Mouse (Mus musculus) kidney, postnatal 0 days (tissue): Measurements from ENCODE around the gene Mast3. TPM values are rescaled to one million over a fixed set of nuclear protein-coding genes. Genes with fewer than 3 reads are reported as not detected.

Experiments used
- ATAC-seq: fragments of 200-750 bp; cut with Nextera tagmentation; replicated peaks from 2 replicates; pipeline ENCODE4 v1.8.0; 2017; ENCODE audit warnings: low read depth, moderate number of reproducible peaks, moderate TSS enrichment, moderate library complexity; ENCODE audit not compliant: low FRiP score
- DNase-seq: peaks from one replicate; pipeline ENCODE4 v3.0.0-alpha.2; 2016; ENCODE audit warnings: low spot score
- H3K27ac ChIP-seq: fragments of 300-500 bp; sonication (generic); 2 replicates; pipeline ENCODE4 v1.5.1; 2014; ENCODE audit warnings: mild to moderate bottlenecking
- H3K27me3 ChIP-seq: fragments of 300-500 bp; sonication (generic); 2 replicates; pipeline ENCODE4 v1.6.1; 2014; ENCODE audit warnings: low read length, mixed read lengths; ENCODE audit not compliant: insufficient read depth
- H3K36me3 ChIP-seq: fragments of 300-500 bp; sonication (generic); 2 replicates; pipeline ENCODE4 v1.6.1; 2014; ENCODE audit warnings: low read length, mixed read lengths; ENCODE audit not compliant: insufficient read depth
- H3K4me1 ChIP-seq: fragments of 300-500 bp; sonication (generic); replicated peaks from 2 replicates; pipeline ENCODE4 v1.6.1; 2014; ENCODE audit warnings: antibody characterized with exemption, low read length, mixed read lengths; ENCODE audit not compliant: insufficient read depth
- H3K4me2 ChIP-seq: fragments of 300-500 bp; sonication (generic); 2 replicates; pipeline ENCODE4 v1.6.1; 2014; ENCODE audit warnings: mild to moderate bottlenecking, low read length, moderate library complexity, mixed read lengths
- H3K4me3 ChIP-seq: fragments of 300-500 bp; sonication (generic); replicated peaks from 2 replicates; pipeline ENCODE4 v1.5.1; 2014; ENCODE audit warnings: low read depth, low read length
- H3K9ac ChIP-seq: fragments of 300-500 bp; sonication (generic); 2 replicates; pipeline ENCODE4 v1.6.1; 2014; ENCODE audit warnings: low read depth, low read length
- H3K9me3 ChIP-seq: fragments of 300-500 bp; sonication (generic); replicated peaks from 2 replicates; pipeline ENCODE4 v1.6.1; 2016; ENCODE audit warnings: low read length, inconsistent platforms, mixed read lengths
- CTCF ChIP-seq: IDR thresholded peaks from 2 replicates; pipeline ENCODE4 v1.5.1; 2016; ENCODE audit warnings: antibody characterized with exemption, low read depth, mild to moderate bottlenecking, moderate library complexity
- WGBS: fragments of 180-500 bp; shearing (Covaris S2); extraction: QIAGEN DNeasy Blood & Tissue Kit; methylation state at CpG from one replicate; pipeline ENCODE4 v1.1.7; 2014; 5-methylcytosine and 5-hydroxymethylcytosine counted together
- polyA plus RNA-seq: library from polyadenylated mRNA; unstranded; fragments of >200 nt; fragmentation: Nextera tagmentation; extraction: Ambion mirVana; gene quantifications from 2 replicates; pipeline ENCODE4 v1.2.1, GENCODE M21; 2015

Mast3 gene
- polyA plus RNA-seq, 1 experiment from 2014 or later = 10.2 TPM

- no peaks in the 10 kb centered on the region for H3K4me1 ChIP-seq
- H3K4me3 ChIP-seq = no peak overlapping the region
- no peak overlapping the region for H3K27ac ChIP-seq
- H3K36me3 ChIP-seq = no peaks in the 10 kb centered on the region
- H3K9ac ChIP-seq = no peak overlapping the region
- no peaks in the 10 kb centered on the region for H3K27me3 ChIP-seq
- peak; percentile 83 for ATAC-seq
- peak; percentile 95 for DNase-seq
- no peaks in the 10 kb centered on the region for H3K9me3 ChIP-seq
- WGBS = 5% methylated on average over 30 of the region's 31 CpGs
- peak overlapping the region; percentile 44 for H3K4me2 ChIP-seq
- TF ChIP-seq CTCF = no peak
Observed at GRCm38 (mm10) chr8:70820101-70820935, 15.5 kb upstream of the Mast3 start.

GRCm38 (mm10) chr8:70816679-70817078 lies 11.8 kb upstream of the Mast3 start:
- no peaks in the 10 kb centered on the region for H3K27me3 ChIP-seq
- H3K36me3 ChIP-seq = no peaks in the 10 kb centered on the region
- H3K4me3 ChIP-seq = no peak overlapping the region
- ATAC-seq = peak; percentile 56
- no peak overlapping the region for H3K27ac ChIP-seq
- H3K9me3 ChIP-seq = no peaks in the 10 kb centered on the region
- no peaks in the 10 kb centered on the region for H3K4me1 ChIP-seq
- H3K4me2 ChIP-seq = peak overlapping the region; percentile 42
- no peak for DNase-seq
- WGBS = 6% methylated on average over 30 of the region's 30 CpGs
- H3K9ac ChIP-seq = no peak overlapping the region
- TF ChIP-seq CTCF = no peak

- Histone ChIP-seq H3K27me3 (no peaks in the 10 kb centered on the region), H3K27ac (no peak overlapping the region), H3K4me1 (no peaks in the 10 kb centered on the region; the same call in 1 of the 2 replicates), H3K4me3 (no peak overlapping the region), H3K9ac (no peak overlapping the region), H3K36me3 (no peaks in the 10 kb centered on the region), H3K9me3 (no peaks in the 10 kb centered on the region), H3K4me2 (no peak overlapping the region)
- TF ChIP-seq CTCF = no peak
- ATAC-seq = no peak
- 28% methylated on average over 4 of the region's 4 CpGs for WGBS
- DNase-seq = no peak
Observed at GRCm38 (mm10) chr8:70812885-70813284, 8.0 kb upstream of the Mast3 start.

DNA sequence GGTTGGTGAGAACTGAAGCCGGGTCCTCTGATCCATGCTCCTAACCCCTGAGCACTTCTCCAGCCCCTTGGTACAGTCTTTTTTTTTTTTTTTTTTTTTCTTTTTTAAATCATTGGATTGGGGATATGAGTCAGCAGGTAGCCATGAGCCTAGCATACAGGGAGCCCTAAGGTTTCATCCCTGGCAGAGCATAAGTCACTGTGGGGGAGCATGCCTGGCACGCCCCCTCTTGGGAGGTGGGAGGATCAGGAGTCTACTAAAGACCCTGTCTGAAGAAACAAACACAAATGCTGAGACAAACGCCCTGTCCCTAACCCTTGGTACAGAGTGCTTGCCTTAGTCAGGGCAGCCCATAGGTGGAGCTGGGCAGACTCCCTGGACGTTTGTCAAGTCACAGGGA lies 7.2 kb upstream of the Mast3 start:
- H3K4me1 ChIP-seq = no peaks in the 10 kb centered on the region; the same call in 1 of the 2 replicates
- 0 out of 2 replicates have a peak, but pooled peaks have one; percentile 2 for TF ChIP-seq CTCF
- no peak for DNase-seq
- ATAC-seq = no peak
- no peaks in the 10 kb centered on the region for H3K9me3 ChIP-seq
- H3K27me3 ChIP-seq = no peaks in the 10 kb centered on the region
- H3K4me3 ChIP-seq = no peak overlapping the region
- no peaks in the 10 kb centered on the region for H3K36me3 ChIP-seq
- H3K27ac ChIP-seq = no peak overlapping the region
- no peak overlapping the region for H3K4me2 ChIP-seq
- H3K9ac ChIP-seq = no peak overlapping the region
- 34% methylated on average over 4 of the region's 4 CpGs for WGBS

DNA sequence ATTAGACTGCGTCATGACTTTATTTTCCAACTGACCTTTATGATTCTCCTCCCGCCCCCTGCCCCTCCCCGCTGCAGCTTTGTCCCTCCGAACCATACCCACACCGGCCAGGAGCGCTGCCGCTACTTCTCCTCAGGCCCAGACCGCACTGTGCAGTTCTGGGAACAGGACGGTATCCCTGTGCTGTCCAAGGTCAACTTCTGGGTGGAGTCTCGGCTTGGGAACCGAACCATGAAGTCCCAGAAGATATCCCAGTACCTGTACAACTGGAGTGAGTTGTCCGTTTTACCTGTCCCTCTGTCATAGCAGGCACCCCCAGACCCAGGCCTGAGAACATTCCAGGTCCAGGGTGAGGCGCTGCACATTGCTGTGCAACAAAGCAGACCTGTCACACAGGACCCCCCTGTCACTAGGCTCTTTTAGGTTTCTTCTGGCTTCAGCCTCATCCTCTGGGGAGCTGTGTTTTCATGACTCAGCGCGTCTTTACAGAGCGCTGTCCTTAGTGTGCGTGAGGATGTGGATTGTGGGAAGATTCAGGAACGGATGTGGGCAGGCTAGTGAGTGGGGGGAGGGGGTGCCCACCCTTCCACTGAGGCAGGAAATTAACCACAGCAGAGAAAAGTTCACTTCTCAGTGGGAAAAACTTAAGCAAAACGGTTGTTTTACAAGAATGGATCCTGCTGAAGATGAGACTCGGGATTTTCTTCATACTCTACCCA lies 6.3 kb upstream of the Mast3 start:
- Histone ChIP-seq H3K27me3 (no peaks in the 10 kb centered on the region), H3K9ac (no peak overlapping the region), H3K36me3 (no peaks in the 10 kb centered on the region), H3K9me3 (no peaks in the 10 kb centered on the region), H3K27ac (no peak overlapping the region), H3K4me2 (no peak overlapping the region), H3K4me1 (no peaks in the 10 kb centered on the region; the same call in 1 of the 2 replicates), H3K4me3 (no peak overlapping the region)
- TF ChIP-seq CTCF = no peak
- ATAC-seq (no peak), DNase-seq (no peak)
- 67% methylated on average over 20 of the region's 20 CpGs for WGBS

- Histone ChIP-seq H3K4me2 (no peak overlapping the region), H3K27me3 (no peaks in the 10 kb centered on the region), H3K4me1 (peaks cover 5% of the 10 kb centered on the region), H3K36me3 (no peaks in the 10 kb centered on the region), H3K27ac (no peak overlapping the region), H3K4me3 (no peak overlapping the region), H3K9ac (no peak overlapping the region), H3K9me3 (no peaks in the 10 kb centered on the region)
- no peak for DNase-seq
- WGBS = 74% methylated on average over 8 of the region's 8 CpGs
- ATAC-seq = no peak
- TF ChIP-seq CTCF = no peak
Observed at GRCm38 (mm10) chr8:70808955-70809701, 4.3 kb upstream of the Mast3 start.
